Mouse (Mus musculus): ENCODE data around the gene Ppp6r3. TPM values are rescaled to one million over a fixed set of nuclear protein-coding genes. Genes with fewer than 3 reads are reported as not detected.

The Ppp6r3 gene
- polyA plus RNA-seq, 1 experiment, result 32.4 TPM

GRCm38 (mm10) chr19:3405531-3406281, 169.8 kb downstream of the Ppp6r3 start:
- Histone ChIP-seq H3K4me3 (ENCODE audit: insufficient read depth, low read depth, low read length) (no peak overlapping the region), H3K4me1 (ENCODE audit: control insufficient read depth, insufficient read depth, insufficient read length, low read length) (no peaks in the 10 kb centered on the region), H3K27ac (replicated peaks; ENCODE audit: low read depth, low read length) (no peak overlapping the region)

Other genes with a start within 250 kb of the Ppp6r3 start
- gene Tesmin, start 186.9 kb downstream of the Ppp6r3 start, polyA plus RNA-seq (2012; ENCODE audit: insufficient read depth, insufficient read length, missing spikeins), result not detected in 2 replicates
- not detected in 2 replicates for gene Gal, start 161.2 kb downstream of the Ppp6r3 start, polyA plus RNA-seq (2012; ENCODE audit: insufficient read depth, insufficient read length, missing spikeins)
- gene Lrp5, start 110.8 kb upstream of the Ppp6r3 start, polyA plus RNA-seq (2012; ENCODE audit: insufficient read depth, insufficient read length, missing spikeins), result 13.2 TPM in 2 replicates
- gene 1810055G02Rik, start 132.5 kb upstream of the Ppp6r3 start, polyA plus RNA-seq (2012; ENCODE audit: insufficient read depth, insufficient read length, missing spikeins), result 5.3 and 6.6 TPM in 2 replicates
- 15.9 and 20.4 TPM in 2 replicates for gene Kmt5b, start 191.7 kb upstream of the Ppp6r3 start, polyA plus RNA-seq (2012; ENCODE audit: insufficient read depth, insufficient read length, missing spikeins)

Measured in brown adipose tissue, adult 24 weeks (tissue).